Mouse (Mus musculus): Measurements from ENCODE around the gene Nsun2. TPM values are rescaled to one million over a fixed set of nuclear protein-coding genes. Genes with fewer than 3 reads are reported as not detected.

Nsun2 gene
- polyA plus RNA-seq, 1 experiment = 92.2 TPM

Other genes starting within 250 kb of the Nsun2 start
- 11.0 and 11.9 TPM in 2 replicates for gene Tent4a, start 871 bp downstream of the Nsun2 start, polyA plus RNA-seq (2012; rRNA removed)
- 13.7 and 14.9 TPM in 2 replicates for gene Srd5a1, start 77.7 kb downstream of the Nsun2 start, polyA plus RNA-seq (2012; rRNA removed)
- gene Ube2ql1, start 206.1 kb downstream of the Nsun2 start, polyA plus RNA-seq (2012; rRNA removed) = 0.38 and 0.39 TPM in 2 replicates

Measured in gonadal fat pad, adult 2 months (tissue).